Mouse (Mus musculus): Measurements from ENCODE around the gene Prss43.
A peak's percentile ranks its signal among the peaks of the same experiment; 100 is the strongest.
"Not testable (repeated sequence)": the region's sequence is repeated elsewhere in the genome, so short reads cannot be mapped to it uniquely, and the experiment has no call there.

Prss43 gene

GRCm38 (mm10) chr9:110826390-110826789, at the start of gene Prss43:
Gene Prss43, plus strand, starts transcription at chr9:110826690.
- no peak for DNase-seq (ENCODE audit: low read depth)

- no peak for DNase-seq (ENCODE audit: low read depth)
Observed at GRCm38 (mm10) chr9:110778100-110778499, 48.4 kb upstream of the Prss43 start.

- DNase-seq (ENCODE audit: low read depth), result no peak
Observed at GRCm38 (mm10) chr9:110778559-110778958, 47.9 kb upstream of the Prss43 start.

GRCm38 (mm10) chr9:110779242-110779913, 47.1 kb upstream of the Prss43 start:
- peak; percentile 25 for DNase-seq (ENCODE audit: low read depth)

GRCm38 (mm10) chr9:110781256-110781721, 45.2 kb upstream of the Prss43 start:
- DNase-seq (ENCODE audit: low read depth), result peak; percentile 91

- DNase-seq (ENCODE audit: low read depth), result no peak
Observed at GRCm38 (mm10) chr9:110781731-110782130, 44.8 kb upstream of the Prss43 start.

- no peak for DNase-seq (ENCODE audit: low read depth)
Observed at GRCm38 (mm10) chr9:110783611-110784010, 42.9 kb upstream of the Prss43 start.

- no peak for DNase-seq (ENCODE audit: low read depth)
Observed at GRCm38 (mm10) chr9:110788169-110788568, 38.3 kb upstream of the Prss43 start.

GRCm38 (mm10) chr9:110790462-110790861, 36.0 kb upstream of the Prss43 start:
- DNase-seq (ENCODE audit: low read depth), result no peak

GRCm38 (mm10) chr9:110797013-110797412, 29.5 kb upstream of the Prss43 start:
- DNase-seq (ENCODE audit: low read depth), result peak; percentile 22

GRCm38 (mm10) chr9:110797866-110798265, 28.6 kb upstream of the Prss43 start, which contains the start of gene Prss42:
Gene Prss42, plus strand, starts transcription at chr9:110798166.
- no peak for DNase-seq (ENCODE audit: low read depth)

GRCm38 (mm10) chr9:110800834-110801479, 25.5 kb upstream of the Prss43 start:
- no peak for DNase-seq (ENCODE audit: low read depth)

- DNase-seq (ENCODE audit: low read depth), result peak; percentile 48
Observed at GRCm38 (mm10) chr9:110803294-110803693, 23.2 kb upstream of the Prss43 start.

- no peak for DNase-seq (ENCODE audit: low read depth)
Observed at GRCm38 (mm10) chr9:110810051-110810450, 16.4 kb upstream of the Prss43 start.

GRCm38 (mm10) chr9:110813789-110814188, 12.7 kb upstream of the Prss43 start, which contains the start of gene Prss44:
Gene Prss44, plus strand, starts transcription at chr9:110813994.
- no peak for DNase-seq (ENCODE audit: low read depth)

- not testable (repeated sequence) for DNase-seq (ENCODE audit: low read depth)
Observed at GRCm38 (mm10) chr9:110820546-110820945, 5.9 kb upstream of the Prss43 start.

GRCm38 (mm10) chr9:110821436-110821835, 5.1 kb upstream of the Prss43 start:
- no peak for DNase-seq (ENCODE audit: low read depth)

GRCm38 (mm10) chr9:110825426-110825825, 1.1 kb upstream of the Prss43 start:
- no peak for DNase-seq (ENCODE audit: low read depth)

- DNase-seq (ENCODE audit: low read depth), result peak; percentile 20
Observed at GRCm38 (mm10) chr9:110825832-110826231, 658 bp upstream of the Prss43 start.

- DNase-seq (ENCODE audit: low read depth), result peak; percentile 55
Observed at GRCm38 (mm10) chr9:110833021-110833420, 6.5 kb downstream of the Prss43 start.

- DNase-seq (ENCODE audit: low read depth), result no peak
Observed at GRCm38 (mm10) chr9:110834411-110834810, 7.9 kb downstream of the Prss43 start, which contains the start of gene Prss45. Gene Prss45, plus strand, starts transcription at chr9:110834588.

GRCm38 (mm10) chr9:110834961-110835360, 8.5 kb downstream of the Prss43 start:
- DNase-seq (ENCODE audit: low read depth), result no peak

GRCm38 (mm10) chr9:110836112-110836511, 9.6 kb downstream of the Prss43 start:
- DNase-seq (ENCODE audit: low read depth), result no peak

Measured in induced T-regulatory cell, adult 2 months (primary cell).